Mouse (Mus musculus) neural tube, embryonic 12.5 days (tissue): ENCODE measurements around the gene Kynu. TPM values are rescaled to one million over a fixed set of nuclear protein-coding genes. Genes with fewer than 3 reads are reported as not detected.

ENCODE experiments used
- ATAC-seq: fragments of 200-750 bp; cut with Nextera tagmentation; 2 replicates; pipeline ENCODE4 v1.8.0; 2017; ENCODE audit warnings: low read depth, mild to moderate bottlenecking, moderate TSS enrichment, moderate library complexity; ENCODE audit not compliant: low FRiP score
- H3K27ac ChIP-seq: fragments of 300-500 bp; sonication (generic); 2 replicates; pipeline ENCODE4 v1.5.1; 2016
- H3K27me3 ChIP-seq: fragments of 300-500 bp; sonication (generic); replicated peaks from 2 replicates; pipeline ENCODE4 v1.6.1; 2016; ENCODE audit warnings: mild to moderate bottlenecking
- H3K36me3 ChIP-seq: fragments of 300-500 bp; sonication (generic); 2 replicates; pipeline ENCODE4 v1.6.1; 2016; ENCODE audit warnings: mild to moderate bottlenecking
- H3K4me1 ChIP-seq: fragments of 300-500 bp; sonication (generic); 2 replicates; pipeline ENCODE4 v1.6.1; 2016
- H3K4me2 ChIP-seq: fragments of 300-500 bp; sonication (generic); replicated peaks from 2 replicates; pipeline ENCODE4 v1.6.1; 2016; ENCODE audit warnings: mild to moderate bottlenecking
- H3K4me3 ChIP-seq: fragments of 300-500 bp; sonication (generic); 2 replicates; pipeline ENCODE4 v1.5.1; 2016
- H3K9ac ChIP-seq: fragments of 300-500 bp; sonication (generic); 2 replicates; pipeline ENCODE4 v1.6.1; 2016; ENCODE audit warnings: mild to moderate bottlenecking
- H3K9me3 ChIP-seq: fragments of 300-500 bp; sonication (generic); 2 replicates; pipeline ENCODE4 v1.6.1; 2016; ENCODE audit warnings: mild to moderate bottlenecking
- WGBS: fragments of 180-500 bp; shearing (Covaris S2); methylation state at CpG from one replicate; pipeline ENCODE4 v1.1.7; 2016; 5-methylcytosine and 5-hydroxymethylcytosine counted together
- polyA plus RNA-seq: library from polyadenylated mRNA; unstranded; fragments of >200 nt; fragmentation: Nextera tagmentation; extraction: Ambion mirVana; gene quantifications from 2 replicates; pipeline ENCODE4 v1.2.1, GENCODE M21; 2016

Kynu gene
- polyA plus RNA-seq, 1 experiment from 2014 or later: 0.47 TPM

- H3K9me3 ChIP-seq: no peaks in the 10 kb centered on the region
- no peaks in the 10 kb centered on the region for H3K27me3 ChIP-seq
- no peak overlapping the region for H3K9ac ChIP-seq
- H3K4me1 ChIP-seq: no peaks in the 10 kb centered on the region
- no peaks in the 10 kb centered on the region for H3K36me3 ChIP-seq
- no peak overlapping the region for H3K4me2 ChIP-seq
- WGBS: 52% methylated on average over 3 of the region's 3 CpGs
- H3K4me3 ChIP-seq: no peak overlapping the region
- peak; percentile 38; the same call in 1 of the 2 replicates for ATAC-seq
- H3K27ac ChIP-seq: no peak overlapping the region
These were observed 119.0 kb downstream of the Kynu start for GRCm38 (mm10) chr2:43674098-43674497.

DNA sequence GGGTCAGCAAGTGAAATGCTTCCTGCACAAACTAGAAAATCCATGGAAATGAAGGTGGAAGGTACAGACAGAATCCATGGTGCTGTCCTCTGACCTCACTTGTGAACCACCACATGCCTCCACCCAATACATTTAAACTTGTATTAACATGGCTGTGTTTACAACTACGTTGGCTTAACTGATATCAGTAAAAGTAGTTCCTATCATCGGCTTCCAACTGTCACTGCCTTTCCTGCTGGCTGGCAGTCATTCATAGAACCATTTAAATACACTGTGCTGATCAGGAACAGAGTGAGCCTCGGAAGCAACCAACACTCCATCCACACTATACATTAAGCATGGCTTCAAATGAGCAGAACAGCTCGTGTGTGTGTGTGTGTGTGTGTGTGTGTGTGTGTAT lies 120.1 kb downstream of the Kynu start:
- no peak for ATAC-seq
- H3K27me3 ChIP-seq: no peaks in the 10 kb centered on the region
- no peak overlapping the region for H3K4me2 ChIP-seq
- 93% methylated on average over 4 of the region's 4 CpGs for WGBS
- H3K27ac ChIP-seq: no peak overlapping the region
- no peaks in the 10 kb centered on the region for H3K9me3 ChIP-seq
- H3K36me3 ChIP-seq: no peaks in the 10 kb centered on the region
- H3K9ac ChIP-seq: no peak overlapping the region
- no peak overlapping the region for H3K4me3 ChIP-seq
- no peaks in the 10 kb centered on the region for H3K4me1 ChIP-seq

GRCm38 (mm10) chr2:43690402-43690801 lies 135.3 kb downstream of the Kynu start:
- no peaks in the 10 kb centered on the region for H3K4me1 ChIP-seq
- no peak overlapping the region for H3K9ac ChIP-seq

GRCm38 (mm10) chr2:43691290-43691689 lies 136.2 kb downstream of the Kynu start:
- H3K27ac ChIP-seq: no peak overlapping the region

More at GRCm38 (mm10) chr2:43690402-43690801, 135.3 kb downstream of the Kynu start:
- no peak overlapping the region for H3K4me3 ChIP-seq
- no peaks in the 10 kb centered on the region for H3K36me3 ChIP-seq
- no peak for ATAC-seq
- no peak overlapping the region for H3K27ac ChIP-seq
- H3K9me3 ChIP-seq: no peaks in the 10 kb centered on the region
- H3K4me2 ChIP-seq: no peak overlapping the region
- WGBS: 76% methylated on average over 2 of the region's 2 CpGs
- no peaks in the 10 kb centered on the region for H3K27me3 ChIP-seq

GRCm38 (mm10) chr2:43695635-43696034 lies 140.5 kb downstream of the Kynu start:
- Histone ChIP-seq H3K27me3 (no peaks in the 10 kb centered on the region), H3K4me3 (no peak overlapping the region), H3K4me2 (no peak overlapping the region), H3K27ac (no peak overlapping the region), H3K9ac (no peak overlapping the region), H3K4me1 (no peaks in the 10 kb centered on the region), H3K9me3 (no peaks in the 10 kb centered on the region), H3K36me3 (no peaks in the 10 kb centered on the region)
- WGBS: 86% methylated on average over 3 of the region's 3 CpGs
- no peak for ATAC-seq

More at GRCm38 (mm10) chr2:43691290-43691689, 136.2 kb downstream of the Kynu start:
- WGBS: 76% methylated on average over 2 of the region's 2 CpGs
- Histone ChIP-seq H3K4me3 (no peak overlapping the region), H3K9me3 (no peaks in the 10 kb centered on the region), H3K9ac (no peak overlapping the region), H3K4me1 (no peaks in the 10 kb centered on the region), H3K27me3 (no peaks in the 10 kb centered on the region), H3K4me2 (no peak overlapping the region), H3K36me3 (no peaks in the 10 kb centered on the region)
- no peak for ATAC-seq

GRCm38 (mm10) chr2:43712611-43713138 lies 157.5 kb downstream of the Kynu start:
- ATAC-seq: no peak
- 90% methylated on average over 2 of the region's 2 CpGs for WGBS

DNA sequence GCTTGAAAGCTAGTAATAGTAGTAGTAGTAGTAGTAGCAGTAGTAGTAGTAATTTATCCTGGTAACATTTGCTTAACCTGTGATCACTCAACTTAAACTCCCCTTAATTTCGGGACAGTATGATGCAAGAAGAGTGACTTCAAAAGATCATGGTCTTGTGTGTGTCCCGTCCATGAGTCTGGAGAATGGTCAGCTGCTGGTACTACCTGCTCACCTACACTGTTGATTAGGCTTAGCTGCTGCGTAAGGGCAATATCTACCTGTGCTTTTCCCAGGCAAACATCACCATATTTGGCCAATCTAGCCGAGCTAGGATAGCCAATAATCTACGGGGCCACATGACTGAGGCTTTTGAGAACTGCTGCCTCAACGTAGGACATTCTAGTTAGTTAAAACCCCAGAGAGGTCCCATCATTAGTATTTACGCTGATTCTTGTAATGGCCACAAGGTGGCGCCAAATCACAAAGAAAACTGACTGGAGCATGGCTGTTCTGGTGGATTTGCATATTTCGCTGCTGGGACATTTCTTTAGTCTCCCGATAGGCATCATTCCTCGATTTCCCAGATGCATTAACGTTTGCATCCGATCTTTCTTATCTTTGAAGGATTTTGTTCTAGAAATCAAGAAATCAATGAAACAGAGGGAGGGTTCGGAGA lies 167.4 kb downstream of the Kynu start:
- WGBS: 19% methylated on average over 14 of the region's 14 CpGs
- Histone ChIP-seq H3K4me2 (peak overlapping the region; percentile 54), H3K4me1 (0 out of 2 replicates have a peak, but pooled peaks cover 3% of the 10 kb centered on the region), H3K27me3 (no peaks in the 10 kb centered on the region), H3K36me3 (no peaks in the 10 kb centered on the region), H3K9ac (no peak overlapping the region), H3K9me3 (no peaks in the 10 kb centered on the region), H3K4me3 (no peak overlapping the region), H3K27ac (no peak overlapping the region)
- peak; percentile 94 for ATAC-seq

More at GRCm38 (mm10) chr2:43712611-43713138, 157.5 kb downstream of the Kynu start:
- Histone ChIP-seq H3K9ac (no peak overlapping the region), H3K9me3 (no peaks in the 10 kb centered on the region), H3K4me3 (no peak overlapping the region), H3K4me1 (no peaks in the 10 kb centered on the region), H3K27me3 (no peaks in the 10 kb centered on the region), H3K36me3 (no peaks in the 10 kb centered on the region), H3K4me2 (no peak overlapping the region), H3K27ac (no peak overlapping the region)

DNA sequence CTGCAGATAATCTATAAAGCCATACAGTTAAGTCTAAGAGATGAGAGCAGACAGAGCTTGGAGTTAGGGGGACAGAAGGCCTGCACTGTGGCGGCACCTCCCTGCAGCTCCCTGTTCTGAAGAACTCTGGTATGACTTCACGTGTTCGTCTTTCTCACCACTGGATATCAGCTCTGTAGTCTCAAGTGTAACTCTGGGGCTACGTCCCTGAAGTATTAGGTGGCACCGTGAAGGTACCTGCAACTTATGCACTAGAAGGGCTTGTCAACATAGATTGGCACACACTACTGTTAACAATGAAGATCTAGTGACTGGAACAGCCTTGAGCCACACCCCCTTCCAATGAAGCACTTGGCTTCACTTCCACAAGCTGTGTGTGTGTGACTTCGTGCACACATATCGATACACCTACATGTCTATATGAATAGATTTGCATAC lies 168.0 kb downstream of the Kynu start:
- no peaks in the 10 kb centered on the region for H3K36me3 ChIP-seq
- 62% methylated on average over 7 of the region's 7 CpGs for WGBS
- H3K27me3 ChIP-seq: no peaks in the 10 kb centered on the region
- H3K9ac ChIP-seq: no peak overlapping the region
- peak overlapping the region; percentile 54 for H3K4me2 ChIP-seq
- no peaks in the 10 kb centered on the region for H3K9me3 ChIP-seq
- ATAC-seq: peak; percentile 65
- H3K4me3 ChIP-seq: no peak overlapping the region
- H3K27ac ChIP-seq: no peak overlapping the region
- 0 out of 2 replicates have a peak, but pooled peaks cover 3% of the 10 kb centered on the region for H3K4me1 ChIP-seq

- H3K4me1 ChIP-seq: 0 out of 2 replicates have a peak, but pooled peaks cover 3% of the 10 kb centered on the region
- no peaks in the 10 kb centered on the region for H3K9me3 ChIP-seq
- H3K27ac ChIP-seq: no peak overlapping the region
- H3K4me3 ChIP-seq: no peak overlapping the region
- 81% methylated on average over 5 of the region's 5 CpGs for WGBS
- H3K36me3 ChIP-seq: no peaks in the 10 kb centered on the region
- H3K4me2 ChIP-seq: no peak overlapping the region
- ATAC-seq: no peak
- H3K27me3 ChIP-seq: no peaks in the 10 kb centered on the region
- no peak overlapping the region for H3K9ac ChIP-seq
These were observed 172.1 kb downstream of the Kynu start for GRCm38 (mm10) chr2:43727181-43727580.

GRCm38 (mm10) chr2:43727693-43728092 lies 172.6 kb downstream of the Kynu start:
- Histone ChIP-seq H3K27ac (no peak overlapping the region), H3K4me2 (no peak overlapping the region), H3K9me3 (no peaks in the 10 kb centered on the region), H3K27me3 (no peaks in the 10 kb centered on the region), H3K9ac (no peak overlapping the region), H3K4me1 (0 out of 2 replicates have a peak, but pooled peaks cover 3% of the 10 kb centered on the region), H3K36me3 (no peaks in the 10 kb centered on the region), H3K4me3 (no peak overlapping the region)
- 85% methylated on average over 8 of the region's 8 CpGs for WGBS
- ATAC-seq: no peak

- no peaks in the 10 kb centered on the region for H3K4me1 ChIP-seq
- H3K9ac ChIP-seq: no peak overlapping the region
- H3K36me3 ChIP-seq: no peaks in the 10 kb centered on the region
- no peaks in the 10 kb centered on the region for H3K27me3 ChIP-seq
- H3K9me3 ChIP-seq: no peaks in the 10 kb centered on the region
- H3K4me3 ChIP-seq: no peak overlapping the region
- no peak for ATAC-seq
- no peak overlapping the region for H3K27ac ChIP-seq
- H3K4me2 ChIP-seq: no peak overlapping the region
- WGBS: 83% methylated on average over 3 of the region's 3 CpGs
These were observed 173.7 kb downstream of the Kynu start for GRCm38 (mm10) chr2:43728831-43729230.
